Mouse (Mus musculus): ENCODE results near the gene Gm11146.

The Gm11146 gene

GRCm38 (mm10) chr16:77551051-77551450 lies 50.8 kb downstream of the Gm11146 start:
- DNase-seq = no peak
